Mouse (Mus musculus) stomach, embryonic 16.5 days (tissue): ENCODE measurements at regions not wholly inside any gene's neighbourhood (a gene's known extent, or its start where the extent isn't known, plus 50 kb on each side); places are given as distances from the start of the nearest gene placed in this dataset.

ENCODE experiments used
- ATAC-seq: fragments of 200-750 bp; cut with Nextera tagmentation; 2 replicates; pipeline ENCODE4 v1.8.0; 2017; ENCODE audit warnings: moderate number of reproducible peaks, moderate TSS enrichment; ENCODE audit not compliant: insufficient read depth, low FRiP score
- H3K27ac ChIP-seq: fragments of 300-500 bp; sonication (generic); 2 replicates; pipeline ENCODE4 v1.5.1; 2014; ENCODE audit warnings: low read length
- H3K27me3 ChIP-seq: fragments of 300-500 bp; sonication (generic); 2 replicates; pipeline ENCODE4 v1.6.1; 2014; ENCODE audit warnings: low read length, control low read depth, mixed read lengths; ENCODE audit not compliant: control insufficient read depth, insufficient read depth
- H3K36me3 ChIP-seq: fragments of 300-500 bp; sonication (generic); 2 replicates; pipeline ENCODE4 v1.6.1; 2014; ENCODE audit warnings: low read length; ENCODE audit not compliant: control insufficient read depth, insufficient read depth
- H3K4me1 ChIP-seq: fragments of 300-500 bp; sonication (generic); 2 replicates; pipeline ENCODE4 v1.6.1; 2014; ENCODE audit warnings: low read length, control low read depth, mixed read lengths; ENCODE audit not compliant: control insufficient read depth, insufficient read depth
- H3K4me2 ChIP-seq: fragments of 300-500 bp; sonication (generic); 2 replicates; pipeline ENCODE4 v1.6.1; 2014; ENCODE audit warnings: low read depth, low read length, mixed read lengths
- H3K4me3 ChIP-seq: fragments of 300-500 bp; sonication (generic); replicated peaks from 2 replicates; pipeline ENCODE4 v1.5.1; 2014; ENCODE audit warnings: mild to moderate bottlenecking, low read length
- H3K9ac ChIP-seq: fragments of 300-500 bp; sonication (generic); 2 replicates; pipeline ENCODE4 v1.6.1; 2014; ENCODE audit warnings: low read length
- H3K9me3 ChIP-seq: fragments of 300-500 bp; sonication (generic); replicated peaks from 2 replicates; pipeline ENCODE4 v1.6.1; 2016; ENCODE audit warnings: low read length, control low read depth; ENCODE audit not compliant: control insufficient read depth
- WGBS: fragments of 180-500 bp; shearing (Covaris S2); extraction: QIAGEN DNeasy Blood & Tissue Kit; methylation state at CpG from one replicate; pipeline ENCODE4 v1.1.7; 2014; 5-methylcytosine and 5-hydroxymethylcytosine counted together

DNA sequence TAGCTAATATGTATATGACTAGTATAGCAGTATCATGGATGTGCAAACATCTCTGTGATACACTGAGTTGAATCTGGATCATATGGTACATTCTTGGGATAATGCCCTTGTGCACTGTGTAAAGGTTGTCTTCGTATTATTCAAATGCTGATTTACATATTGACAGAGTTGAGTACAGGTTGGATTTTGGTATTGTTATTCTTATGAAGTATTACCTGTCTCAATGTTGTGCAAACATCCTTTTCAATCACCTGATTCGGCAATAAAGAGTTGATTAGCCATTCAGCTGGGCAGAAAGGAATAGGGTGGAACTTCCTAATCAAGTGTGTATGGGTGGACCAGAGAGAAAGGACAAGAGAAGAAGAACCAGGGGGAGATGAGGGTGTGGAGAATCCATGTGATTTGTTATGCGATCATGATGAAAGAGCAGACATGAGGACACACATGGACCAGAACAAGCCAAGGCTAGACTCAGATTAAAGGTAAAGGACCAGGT lies 2644.0 kb downstream of the Gm37988 start:
- Histone ChIP-seq H3K36me3 (no peaks in the 10 kb centered on the region), H3K27me3 (no peaks in the 10 kb centered on the region), H3K27ac (no peak overlapping the region), H3K9me3 (no peaks in the 10 kb centered on the region), H3K4me1 (no peaks in the 10 kb centered on the region), H3K4me2 (no peak overlapping the region), H3K9ac (no peak overlapping the region), H3K4me3 (no peak overlapping the region)
- WGBS = 81% methylated on average over 3 of the region's 3 CpGs
- no peak for ATAC-seq

DNA sequence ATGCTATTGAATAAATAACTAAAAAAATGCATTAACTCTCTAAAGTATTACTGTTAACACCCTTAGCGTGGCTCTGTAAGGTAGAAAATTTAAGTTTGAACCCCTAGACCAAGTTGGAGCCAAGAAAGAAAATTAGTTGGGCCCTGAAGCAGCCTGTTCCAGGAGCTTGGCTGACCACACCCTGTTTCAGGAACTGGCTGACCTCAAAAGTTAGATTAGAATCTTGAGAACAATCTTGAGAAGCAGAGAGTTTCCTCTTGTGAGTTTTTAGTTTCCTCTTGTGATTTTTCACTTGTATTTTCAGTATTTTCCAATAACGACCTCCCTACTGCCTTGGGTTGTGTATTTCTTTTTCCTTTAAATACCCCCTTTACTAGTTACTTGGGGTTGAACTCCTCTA lies 2647.2 kb downstream of the Gm37988 start:
- Histone ChIP-seq H3K4me3 (no peak overlapping the region), H3K4me2 (no peak overlapping the region), H3K27ac (no peak overlapping the region), H3K9me3 (no peaks in the 10 kb centered on the region), H3K36me3 (no peaks in the 10 kb centered on the region), H3K9ac (no peak overlapping the region), H3K27me3 (no peaks in the 10 kb centered on the region), H3K4me1 (no peaks in the 10 kb centered on the region)
- 73% methylated on average over 2 of the region's 2 CpGs for WGBS
- ATAC-seq = no peak

DNA sequence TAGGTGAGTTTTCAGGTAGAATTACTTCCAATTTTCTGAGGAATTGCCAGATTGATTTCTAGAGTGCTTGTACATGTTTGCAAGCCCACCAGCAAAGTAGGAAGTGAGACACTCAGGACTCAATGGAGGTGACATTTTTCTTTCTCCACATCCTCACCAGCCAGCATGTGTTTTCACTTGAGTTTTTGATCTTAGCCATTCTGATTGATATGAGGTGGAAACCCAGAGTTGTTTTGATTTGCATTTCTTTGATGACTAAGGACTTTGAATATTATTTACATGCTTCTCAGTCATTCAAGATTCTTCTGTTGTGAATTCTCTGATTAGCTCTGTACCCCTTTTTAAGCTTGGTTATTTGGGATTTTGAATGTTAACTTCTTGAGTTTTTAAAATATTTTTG lies 2650.2 kb downstream of the Gm37988 start:
- no peaks in the 10 kb centered on the region for H3K27me3 ChIP-seq
- H3K27ac ChIP-seq = no peak overlapping the region
- ATAC-seq = no peak
- H3K4me1 ChIP-seq = no peaks in the 10 kb centered on the region
- H3K9me3 ChIP-seq = no peaks in the 10 kb centered on the region
- H3K4me2 ChIP-seq = no peak overlapping the region
- no peaks in the 10 kb centered on the region for H3K36me3 ChIP-seq
- no peak overlapping the region for H3K4me3 ChIP-seq
- H3K9ac ChIP-seq = no peak overlapping the region

DNA sequence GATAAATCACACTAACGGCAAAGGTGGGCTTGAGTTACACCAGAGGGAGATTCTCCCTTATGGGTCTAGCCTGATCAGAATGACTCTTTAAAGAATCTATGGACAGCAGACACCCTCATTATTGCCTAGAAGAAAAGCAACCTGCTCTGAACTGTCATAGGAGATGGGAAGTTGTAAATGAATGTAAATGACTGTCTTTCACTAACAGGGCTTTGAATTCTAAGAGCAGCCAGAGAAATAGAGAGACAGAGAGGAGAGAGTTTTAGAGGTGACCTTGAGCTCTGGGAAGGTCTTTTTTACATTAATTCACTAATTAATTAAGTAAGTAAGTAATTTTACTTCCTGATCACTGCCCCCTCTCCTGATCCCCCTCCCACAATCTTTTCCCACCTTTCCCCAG lies 2686.4 kb downstream of the Gm37988 start:
- ATAC-seq = no peak
- H3K4me1 ChIP-seq = no peaks in the 10 kb centered on the region
- H3K27ac ChIP-seq = no peak overlapping the region
- no peak overlapping the region for H3K9ac ChIP-seq
- no peak overlapping the region for H3K4me3 ChIP-seq
- 89% methylated on average over 1 of the region's 1 CpGs for WGBS
- no peaks in the 10 kb centered on the region for H3K36me3 ChIP-seq
- no peaks in the 10 kb centered on the region for H3K9me3 ChIP-seq
- no peaks in the 10 kb centered on the region for H3K27me3 ChIP-seq
- H3K4me2 ChIP-seq = no peak overlapping the region

DNA sequence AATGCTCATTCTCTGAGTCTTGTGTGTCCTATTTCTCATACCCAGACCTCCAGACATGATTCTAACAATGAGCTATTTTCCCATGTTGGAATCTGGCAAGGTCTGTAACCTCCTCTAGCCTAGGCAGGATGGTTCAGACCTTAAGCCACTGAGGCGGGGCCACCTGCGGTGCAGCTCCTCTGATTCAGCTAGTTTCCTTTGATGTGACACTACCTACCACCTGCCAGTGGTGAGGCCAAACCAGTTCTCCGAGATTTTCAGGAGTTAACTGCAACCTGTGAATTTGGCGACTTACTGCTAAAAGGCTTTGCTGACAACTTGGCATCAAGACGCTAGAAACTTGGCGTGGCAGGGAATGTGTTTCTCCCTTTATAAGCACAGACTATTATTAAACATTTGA lies 2691.3 kb downstream of the Gm37988 start:
- Histone ChIP-seq H3K27ac (peak overlapping the region; percentile 46; the same call in 1 of the 2 replicates), H3K4me3 (no peak overlapping the region), H3K4me2 (no peak overlapping the region), H3K36me3 (no peaks in the 10 kb centered on the region), H3K27me3 (no peaks in the 10 kb centered on the region), H3K9ac (no peak overlapping the region), H3K4me1 (no peaks in the 10 kb centered on the region), H3K9me3 (no peaks in the 10 kb centered on the region)
- peak; percentile 79 for ATAC-seq
- WGBS = 53% methylated on average over 6 of the region's 6 CpGs

DNA sequence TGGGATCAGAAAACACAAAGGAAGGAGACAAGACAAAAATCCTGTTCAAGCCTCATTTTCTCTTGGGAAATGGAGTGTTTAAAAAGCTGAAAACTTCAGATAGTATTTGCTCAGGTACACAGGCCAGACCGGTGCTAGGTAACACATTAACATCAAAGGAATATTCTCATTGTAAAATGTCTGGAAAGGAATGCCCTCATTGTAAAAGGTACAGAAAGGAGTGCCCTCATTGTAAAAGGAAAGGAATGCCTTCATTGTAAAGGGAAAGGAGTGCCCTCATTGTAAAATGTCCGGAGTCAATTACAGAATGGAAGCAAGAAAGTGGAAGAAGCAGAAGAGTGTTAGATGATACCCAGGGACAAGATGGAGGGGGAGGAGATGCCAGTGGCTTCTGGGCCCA lies 2694.7 kb downstream of the Gm37988 start:
- ATAC-seq = peak; percentile 66; the same call in 1 of the 2 replicates

DNA sequence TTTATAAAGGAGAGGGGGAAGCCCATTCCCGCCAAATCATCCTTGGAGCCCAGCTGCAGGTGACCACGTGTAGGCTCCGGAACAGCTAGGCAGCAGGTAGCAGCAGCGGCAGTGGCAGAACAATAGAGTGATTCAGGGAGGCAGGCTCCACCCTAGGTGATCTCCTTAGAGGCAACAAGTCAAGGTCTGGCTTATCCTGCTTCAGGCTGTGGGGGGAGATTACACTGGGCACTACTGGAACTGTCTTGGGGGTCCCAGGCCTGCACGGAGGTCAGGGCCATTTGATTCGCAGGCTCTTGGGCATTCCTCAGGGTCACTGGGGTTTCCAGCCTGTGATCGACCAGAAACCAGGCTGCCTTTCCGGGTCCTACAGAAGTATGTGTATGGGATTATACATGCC lies 2711.1 kb downstream of the Gm37988 start:
- Histone ChIP-seq H3K9ac (no peak overlapping the region), H3K4me3 (no peak overlapping the region), H3K27me3 (no peaks in the 10 kb centered on the region), H3K4me1 (no peaks in the 10 kb centered on the region), H3K9me3 (no peaks in the 10 kb centered on the region), H3K4me2 (no peak overlapping the region), H3K36me3 (no peaks in the 10 kb centered on the region), H3K27ac (no peak overlapping the region)
- no peak for ATAC-seq
- WGBS = 54% methylated on average over 8 of the region's 8 CpGs

More for the DNA sequence above, 2694.7 kb downstream of the Gm37988 start:
- H3K4me2 ChIP-seq = no peak overlapping the region
- 62% methylated on average over 2 of the region's 2 CpGs for WGBS
- H3K36me3 ChIP-seq = no peaks in the 10 kb centered on the region
- H3K9me3 ChIP-seq = no peaks in the 10 kb centered on the region
- H3K27ac ChIP-seq = no peak overlapping the region
- no peak overlapping the region for H3K9ac ChIP-seq
- H3K27me3 ChIP-seq = no peaks in the 10 kb centered on the region
- H3K4me1 ChIP-seq = no peaks in the 10 kb centered on the region
- no peak overlapping the region for H3K4me3 ChIP-seq

DNA sequence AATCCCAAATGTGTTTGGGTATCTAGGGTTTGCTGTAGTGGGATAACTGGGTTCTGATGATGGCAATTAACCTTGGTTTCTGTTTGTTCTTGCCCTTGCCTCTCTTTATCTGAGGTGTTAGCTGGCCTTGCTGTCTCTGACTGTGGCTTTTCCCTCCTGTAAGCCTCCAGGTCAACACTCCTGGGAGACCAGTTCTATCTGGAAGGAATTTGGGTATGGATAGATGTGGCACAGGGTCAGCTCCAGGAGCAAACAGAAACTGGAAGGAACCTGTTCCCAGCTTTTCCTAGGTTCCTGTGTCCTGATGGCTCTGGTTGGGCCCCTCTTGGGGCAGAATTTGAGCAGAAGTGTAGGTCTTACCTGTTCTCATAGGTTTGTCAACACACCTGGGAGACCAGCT lies 2725.8 kb downstream of the Gm37988 start:
- Histone ChIP-seq H3K4me1 (no peaks in the 10 kb centered on the region), H3K9me3 (no peaks in the 10 kb centered on the region), H3K36me3 (no peaks in the 10 kb centered on the region), H3K27me3 (no peaks in the 10 kb centered on the region), H3K4me2 (no peak overlapping the region), H3K9ac (no peak overlapping the region), H3K4me3 (no peak overlapping the region), H3K27ac (no peak overlapping the region)
- ATAC-seq = no peak

DNA sequence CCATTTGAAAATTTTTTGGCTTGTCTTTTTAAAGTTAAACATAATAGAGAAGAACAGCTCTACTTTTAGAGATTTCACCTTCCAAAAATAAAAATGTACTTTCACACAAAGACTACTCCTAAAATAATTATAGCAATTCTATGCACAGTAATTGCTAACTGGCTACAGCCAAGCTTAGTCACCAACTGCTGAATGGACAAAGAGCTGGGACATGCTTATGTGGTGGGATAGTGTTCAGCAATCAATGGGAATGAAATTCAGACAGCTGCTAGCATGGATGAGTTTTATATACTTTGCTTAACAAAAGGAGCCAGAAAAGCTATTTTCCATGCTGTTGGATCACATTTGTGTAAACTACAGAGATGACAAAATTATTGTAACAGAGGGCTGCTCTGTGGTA lies 2727.5 kb downstream of the Gm37988 start:
- H3K4me2 ChIP-seq = no peak overlapping the region
- H3K27ac ChIP-seq = no peak overlapping the region
- ATAC-seq = no peak

DNA sequence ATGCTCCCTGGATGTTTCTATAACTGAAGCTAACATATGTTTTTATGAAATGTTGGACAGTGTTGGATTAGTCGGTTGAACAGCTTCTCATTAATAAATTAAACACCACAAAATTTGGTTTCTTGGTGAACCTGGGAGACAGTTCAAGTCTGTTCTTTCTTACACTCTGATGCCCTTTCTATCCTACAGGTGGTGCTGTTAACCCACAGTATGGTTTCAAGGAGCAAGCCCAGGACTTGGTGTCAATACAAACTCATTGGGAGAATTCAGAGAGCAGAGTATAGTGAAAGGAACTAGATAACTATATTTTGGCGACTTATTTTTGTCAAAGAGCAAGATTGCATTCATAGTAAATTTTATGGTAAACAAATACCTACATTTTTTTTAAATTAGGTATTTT lies 2735.8 kb downstream of the Gm37988 start:
- no peak overlapping the region for H3K27ac ChIP-seq
- H3K4me3 ChIP-seq = no peak overlapping the region
- H3K4me1 ChIP-seq = no peaks in the 10 kb centered on the region
- H3K4me2 ChIP-seq = no peak overlapping the region
- H3K36me3 ChIP-seq = no peaks in the 10 kb centered on the region
- no peak overlapping the region for H3K9ac ChIP-seq
- ATAC-seq = 0 out of 2 replicates have a peak, but pooled peaks have one; percentile 62
- 21% methylated on average over 2 of the region's 2 CpGs for WGBS
- H3K9me3 ChIP-seq = no peaks in the 10 kb centered on the region
- H3K27me3 ChIP-seq = no peaks in the 10 kb centered on the region

More for the DNA sequence above, 2727.5 kb downstream of the Gm37988 start:
- Histone ChIP-seq H3K9ac (no peak overlapping the region), H3K4me1 (no peaks in the 10 kb centered on the region), H3K36me3 (no peaks in the 10 kb centered on the region), H3K27me3 (no peaks in the 10 kb centered on the region), H3K4me3 (no peak overlapping the region), H3K9me3 (no peaks in the 10 kb centered on the region)
